Mouse (Mus musculus) naive thymus-derived CD4-positive, alpha-beta T cell, adult 5 months (primary cell): ENCODE measurements around the gene Tspo2. TPM values are rescaled to one million over a fixed set of nuclear protein-coding genes. Genes with fewer than 3 reads are reported as not detected.

ENCODE experiments used
- polyA plus RNA-seq: library from polyadenylated mRNA; unstranded; fragments of 100-300 nt; shearing (Covaris generic); gene quantifications from one replicate; pipeline ENCODE4 v1.2.1, GENCODE M21; 2017

The Tspo2 gene
- polyA plus RNA-seq = not detected

DNA sequence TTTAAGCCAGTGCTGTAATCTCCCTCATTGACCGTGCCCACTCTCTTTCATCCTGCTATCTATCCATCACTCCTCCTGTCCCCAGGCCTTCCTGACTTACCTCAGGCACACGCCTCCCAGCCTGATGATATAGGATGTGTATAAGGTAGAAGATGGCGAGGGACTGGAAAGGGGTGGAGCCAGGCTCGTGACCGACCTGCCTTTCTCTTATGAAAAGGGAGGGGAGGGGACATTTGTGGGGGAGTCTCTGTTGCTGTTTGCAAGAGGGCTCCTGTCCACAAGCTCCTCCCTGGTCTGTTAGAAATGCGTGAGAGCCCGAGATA is at the start of gene Tspo2:
TSS of gene Tspo2 (minus strand) at position 170 of the 323 bp plus-strand sequence.

GRCm38 (mm10) chr17:48454688-48455087 is 3.4 kb upstream of the Tspo2 start, which contains the start of gene Unc5cl:
Gene Unc5cl (plus strand): TSS chr17:48454901.

DNA sequence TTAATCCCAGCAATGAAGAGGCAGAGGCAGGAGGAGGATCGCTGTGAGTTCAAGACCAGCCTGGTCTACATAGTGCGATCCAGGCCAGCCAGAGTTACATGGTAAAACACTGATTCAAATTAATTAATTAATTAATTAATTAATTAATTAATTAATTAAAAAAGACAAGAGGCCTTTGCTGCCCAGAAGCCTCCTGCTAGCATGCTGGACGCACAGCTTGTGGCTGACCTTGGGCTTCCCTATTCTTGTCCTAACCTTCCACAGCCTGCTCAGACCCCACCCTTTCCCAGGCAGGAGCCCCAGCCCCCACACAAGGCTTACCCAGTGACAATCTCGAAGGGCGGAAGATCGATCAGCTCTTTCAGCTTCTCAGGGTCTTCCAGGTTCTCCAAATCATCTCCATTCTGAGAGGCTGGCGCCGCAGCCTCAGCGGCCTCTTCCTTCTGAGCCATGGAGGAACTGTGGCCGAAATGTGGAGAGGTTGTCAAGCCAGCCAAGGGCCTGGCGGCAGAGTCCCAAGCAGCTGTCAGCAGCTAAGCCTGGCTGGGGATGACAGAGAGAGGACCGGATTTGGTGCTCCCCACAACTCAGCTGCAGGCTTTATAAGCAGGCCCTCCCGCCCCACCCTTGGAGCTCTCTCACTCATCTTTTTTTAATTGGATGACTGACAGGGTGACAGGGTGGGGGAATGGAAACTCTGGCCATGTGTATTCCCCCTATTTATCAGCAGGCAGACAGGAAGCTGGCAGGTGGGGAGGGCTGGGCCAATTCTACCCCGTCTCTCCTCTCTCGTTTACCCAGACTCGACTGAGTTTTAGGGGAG is 19.0 kb downstream of the Tspo2 start, which contains the start of gene Apobec2:
TSS of gene Apobec2 (minus strand) at position 773 of the 823 bp plus-strand sequence.

DNA sequence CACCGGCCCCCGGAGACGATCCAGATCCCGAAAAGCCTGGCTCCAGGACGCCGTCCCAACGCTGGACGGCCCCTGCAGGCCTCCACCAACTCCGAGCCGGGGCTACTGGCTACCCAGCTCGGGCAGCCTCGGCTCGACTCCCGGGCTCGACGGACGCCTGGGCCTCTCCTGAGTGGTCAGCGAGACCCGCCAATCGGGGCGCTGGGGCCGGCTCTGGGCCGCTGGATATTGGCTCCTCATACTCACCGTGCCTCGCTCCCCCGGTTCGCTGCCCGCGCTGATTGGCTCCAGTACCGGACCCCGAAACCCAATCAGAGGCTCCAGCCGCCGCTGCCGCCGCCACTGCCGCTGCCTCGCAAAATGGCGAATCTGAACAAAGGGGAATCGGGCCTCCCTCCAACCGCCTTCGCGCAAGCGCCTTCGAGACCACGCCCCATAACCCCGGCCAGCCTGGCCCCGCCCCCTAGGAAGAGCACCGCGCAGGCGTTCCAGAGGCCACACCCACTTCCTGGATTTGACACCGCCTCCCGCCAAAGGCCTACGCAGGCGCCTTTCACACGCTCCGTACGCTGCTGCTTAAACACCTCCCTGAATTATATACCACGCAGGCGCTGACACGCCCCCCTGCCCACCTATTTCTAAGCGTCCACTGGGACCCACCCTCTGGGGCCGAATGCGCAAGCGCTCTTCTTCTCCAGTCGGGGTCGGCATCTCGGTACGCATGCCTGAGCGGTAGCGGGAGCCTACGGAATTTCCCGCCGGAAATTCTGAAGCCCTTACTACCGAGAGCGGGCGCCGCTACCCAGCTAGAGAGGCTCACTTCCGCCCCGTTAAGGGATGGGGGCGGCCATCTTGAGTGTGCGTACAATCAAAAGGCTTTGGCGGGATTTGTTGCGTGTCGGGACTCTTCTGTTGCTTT is 41.7 kb downstream of the Tspo2 start, which contains the start of the genes Nfya and Oard1:
TSS of gene Nfya (minus strand) at position 527 of the 919 bp plus-strand sequence.
TSS of gene Oard1 (plus strand) at position 635 of the 919 bp plus-strand sequence.

Other genes starting within 250 kb of the Tspo2 start
- not detected for gene Trem1, start 218.8 kb downstream of the Tspo2 start, polyA plus RNA-seq
- not detected for gene Trem3, start 203.7 kb downstream of the Tspo2 start, polyA plus RNA-seq
- gene Treml4, start 187.2 kb downstream of the Tspo2 start, polyA plus RNA-seq = not detected
- gene Treml2, start 152.0 kb downstream of the Tspo2 start, polyA plus RNA-seq = 15.5 TPM
- gene B430306N03Rik, start 135.4 kb downstream of the Tspo2 start, polyA plus RNA-seq = 4.5 TPM
- not detected for gene Trem2, start 105.1 kb downstream of the Tspo2 start, polyA plus RNA-seq
- not detected for gene Treml1, start 91.6 kb downstream of the Tspo2 start, polyA plus RNA-seq
- 7.6 TPM for gene Nfya, start 41.6 kb downstream of the Tspo2 start, polyA plus RNA-seq
- 54.8 TPM for gene Oard1, start 41.5 kb downstream of the Tspo2 start, polyA plus RNA-seq
- gene Apobec2, start 18.6 kb downstream of the Tspo2 start, polyA plus RNA-seq = 0.41 TPM
- gene Unc5cl, start 3.4 kb upstream of the Tspo2 start, polyA plus RNA-seq = 13.9 TPM